Mouse (Mus musculus): Measurements from ENCODE around the gene 1810013L24Rik. TPM values are rescaled to one million over a fixed set of nuclear protein-coding genes. Genes with fewer than 3 reads are reported as not detected.
"Not testable (repeated sequence)": the region's sequence is repeated elsewhere in the genome, so short reads cannot be mapped to it uniquely, and the experiment has no call there.

1810013L24Rik gene
- polyA plus RNA-seq, 1 experiment, result 46.6 TPM

DNA sequence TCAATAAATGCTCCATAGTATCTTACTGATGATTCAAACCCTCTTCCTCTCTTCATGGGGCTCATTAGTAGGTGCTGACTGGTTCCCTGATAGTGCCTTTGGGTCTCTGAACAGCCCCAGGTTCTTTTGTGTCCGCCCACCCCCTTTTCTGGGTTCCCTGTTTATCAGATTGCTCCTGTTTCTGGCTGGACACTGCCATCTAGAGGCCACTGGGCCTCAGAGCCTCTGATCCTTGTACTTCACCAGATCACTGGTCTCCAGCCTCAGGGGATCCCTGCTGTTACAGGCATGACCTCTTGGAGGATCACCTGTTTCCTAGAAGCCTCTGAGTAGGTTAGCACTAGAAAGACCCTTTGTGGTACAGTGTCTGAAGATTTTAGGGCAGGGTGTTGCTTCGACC is 39.8 kb downstream of the 1810013L24Rik start:
- H3K4me3 ChIP-seq (ENCODE audit: control insufficient read depth, low read depth, low read length), result no peak overlapping the region
- H3K36me3 ChIP-seq (ENCODE audit: control insufficient read depth, insufficient read depth, low read length), result no peaks in the 10 kb centered on the region
- H3K27me3 ChIP-seq (ENCODE audit: control insufficient read depth, insufficient read depth, low read length), result no peaks in the 10 kb centered on the region
- H3K4me1 ChIP-seq (ENCODE audit: control insufficient read depth, insufficient read depth, low read length), result no peaks in the 10 kb centered on the region
- peak; percentile 49; the same call in 1 of the 2 replicates for TF ChIP-seq CTCF (IDR thresholded peaks at IDR 0.05; ENCODE audit: control insufficient read depth, insufficient read depth, insufficient replicate concordance, low read depth, low read length)
- no peak for TF ChIP-seq POLR2A (IDR thresholded peaks at IDR 0.05; ENCODE audit: control insufficient read depth, low read depth, low read length)
- no peak overlapping the region for H3K27ac ChIP-seq (ENCODE audit: control insufficient read depth, insufficient read depth, low read depth, low read length)

DNA sequence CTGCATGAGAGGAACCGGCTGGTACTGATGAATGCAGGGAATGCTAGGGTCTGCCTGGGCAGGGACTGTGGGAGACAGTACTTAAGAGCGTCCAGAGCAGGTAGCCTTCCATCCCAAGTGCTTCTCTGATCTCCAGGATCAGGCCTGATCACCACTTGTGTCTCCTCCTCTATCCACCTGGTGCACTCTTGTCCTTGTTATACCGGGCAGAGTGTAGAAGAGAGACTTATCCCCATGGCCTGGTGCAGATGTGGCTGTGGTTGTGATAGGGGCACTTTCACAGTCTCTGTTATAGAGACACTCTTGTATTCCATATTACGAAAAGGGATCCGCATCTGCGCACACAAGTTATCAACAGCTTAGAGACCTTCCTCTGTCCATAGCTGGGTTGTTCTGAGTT is 41.5 kb downstream of the 1810013L24Rik start:
- H3K4me1 ChIP-seq (ENCODE audit: control insufficient read depth, insufficient read depth, low read length), result no peaks in the 10 kb centered on the region
- H3K27me3 ChIP-seq (ENCODE audit: control insufficient read depth, insufficient read depth, low read length), result no peaks in the 10 kb centered on the region
- H3K27ac ChIP-seq (ENCODE audit: control insufficient read depth, insufficient read depth, low read depth, low read length), result no peak overlapping the region
- TF ChIP-seq POLR2A (IDR thresholded peaks at IDR 0.05; ENCODE audit: control insufficient read depth, low read depth, low read length) (no peak), CTCF (IDR thresholded peaks at IDR 0.05; ENCODE audit: control insufficient read depth, insufficient read depth, insufficient replicate concordance, low read depth, low read length) (no peak)
- no peaks in the 10 kb centered on the region for H3K36me3 ChIP-seq (ENCODE audit: control insufficient read depth, insufficient read depth, low read length)
- no peak overlapping the region for H3K4me3 ChIP-seq (ENCODE audit: control insufficient read depth, low read depth, low read length)

DNA sequence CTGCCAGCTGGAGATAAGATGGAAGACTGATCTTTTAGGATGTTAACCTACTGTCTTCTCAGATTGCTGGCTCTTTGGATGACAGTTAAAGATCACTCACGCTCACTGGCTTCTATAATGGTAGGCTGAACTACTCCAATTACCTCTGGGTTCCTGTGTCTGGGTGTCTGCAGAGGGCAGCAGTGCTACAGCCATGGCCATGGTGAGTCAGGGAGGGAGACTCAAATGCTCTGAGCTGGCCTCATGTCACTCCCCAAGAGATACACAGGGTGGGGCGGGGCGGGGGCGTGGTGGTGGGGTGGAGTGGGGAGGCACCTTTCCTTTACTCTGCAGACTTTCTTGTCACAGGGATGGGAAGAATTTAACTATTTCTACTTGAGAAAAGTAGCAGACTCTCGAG is 42.1 kb downstream of the 1810013L24Rik start:
- no peak overlapping the region for H3K4me3 ChIP-seq (ENCODE audit: control insufficient read depth, low read depth, low read length)
- no peak overlapping the region for H3K27ac ChIP-seq (ENCODE audit: control insufficient read depth, insufficient read depth, low read depth, low read length)
- no peaks in the 10 kb centered on the region for H3K27me3 ChIP-seq (ENCODE audit: control insufficient read depth, insufficient read depth, low read length)
- H3K4me1 ChIP-seq (ENCODE audit: control insufficient read depth, insufficient read depth, low read length), result no peaks in the 10 kb centered on the region
- H3K36me3 ChIP-seq (ENCODE audit: control insufficient read depth, insufficient read depth, low read length), result no peaks in the 10 kb centered on the region
- no peak; the same call in 1 of the 2 replicates for TF ChIP-seq CTCF (IDR thresholded peaks at IDR 0.05; ENCODE audit: control insufficient read depth, insufficient read depth, insufficient replicate concordance, low read depth, low read length)
- no peak for TF ChIP-seq POLR2A (IDR thresholded peaks at IDR 0.05; ENCODE audit: control insufficient read depth, low read depth, low read length)

DNA sequence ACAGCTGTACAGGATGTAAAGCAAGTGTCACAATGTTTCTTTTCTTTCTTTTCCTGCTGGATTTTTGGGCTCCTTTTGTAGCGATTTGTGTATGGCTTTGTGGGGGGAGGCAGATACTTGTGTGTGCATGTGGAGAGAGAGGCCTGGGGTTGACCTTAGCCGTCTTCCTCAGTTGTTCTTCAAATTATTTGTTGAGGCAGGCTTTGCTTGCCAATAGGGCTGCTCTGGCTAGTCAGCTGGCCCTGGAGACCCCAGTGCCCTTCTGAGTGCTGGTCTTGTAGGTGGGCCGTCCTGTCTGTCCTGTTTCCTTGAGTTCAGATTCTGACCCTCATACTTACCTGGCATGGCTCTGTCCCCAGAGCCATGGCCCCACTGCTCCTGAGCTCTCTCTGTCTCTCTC is 42.6 kb downstream of the 1810013L24Rik start:
- H3K36me3 ChIP-seq (ENCODE audit: control insufficient read depth, insufficient read depth, low read length), result no peaks in the 10 kb centered on the region

DNA sequence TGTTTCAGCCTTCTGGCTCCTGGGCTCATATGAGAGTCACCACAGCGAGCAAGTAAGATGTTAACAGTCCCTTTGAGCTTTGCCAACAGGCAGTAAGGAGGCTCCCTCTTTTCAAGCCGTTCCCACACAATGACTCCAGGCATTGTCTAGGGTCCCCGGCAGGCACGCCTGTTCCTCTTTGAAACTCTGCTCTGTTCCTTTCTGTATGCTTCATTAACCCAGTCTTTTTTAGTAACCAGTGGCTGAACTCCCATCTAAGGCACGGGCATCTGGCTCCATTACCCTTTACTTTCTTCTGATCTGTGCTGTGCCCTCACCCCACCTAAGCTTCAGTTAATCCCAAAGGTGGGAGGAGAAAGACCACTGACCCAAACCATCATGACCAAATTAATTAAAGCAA is 50.2 kb downstream of the 1810013L24Rik start:
- TF ChIP-seq CTCF (IDR thresholded peaks at IDR 0.05; ENCODE audit: control insufficient read depth, insufficient read depth, insufficient replicate concordance, low read depth, low read length) (no peak), POLR2A (IDR thresholded peaks at IDR 0.05; ENCODE audit: control insufficient read depth, low read depth, low read length) (no peak)
- H3K4me1 ChIP-seq (ENCODE audit: control insufficient read depth, insufficient read depth, low read length), result no peaks in the 10 kb centered on the region; the same call in 1 of the 2 replicates
- no peaks in the 10 kb centered on the region for H3K27me3 ChIP-seq (ENCODE audit: control insufficient read depth, insufficient read depth, low read length)
- H3K36me3 ChIP-seq (ENCODE audit: control insufficient read depth, insufficient read depth, low read length), result no peaks in the 10 kb centered on the region
- H3K27ac ChIP-seq (ENCODE audit: control insufficient read depth, insufficient read depth, low read depth, low read length), result no peak overlapping the region
- no peak overlapping the region for H3K4me3 ChIP-seq (ENCODE audit: control insufficient read depth, low read depth, low read length)

More for the DNA sequence above, 42.6 kb downstream of the 1810013L24Rik start:
- no peak for TF ChIP-seq CTCF (IDR thresholded peaks at IDR 0.05; ENCODE audit: control insufficient read depth, insufficient read depth, insufficient replicate concordance, low read depth, low read length)
- TF ChIP-seq POLR2A (IDR thresholded peaks at IDR 0.05; ENCODE audit: control insufficient read depth, low read depth, low read length), result no peak
- Histone ChIP-seq H3K27ac (ENCODE audit: control insufficient read depth, insufficient read depth, low read depth, low read length) (no peak overlapping the region), H3K4me1 (ENCODE audit: control insufficient read depth, insufficient read depth, low read length) (no peaks in the 10 kb centered on the region), H3K4me3 (ENCODE audit: control insufficient read depth, low read depth, low read length) (no peak overlapping the region), H3K27me3 (ENCODE audit: control insufficient read depth, insufficient read depth, low read length) (no peaks in the 10 kb centered on the region)

DNA sequence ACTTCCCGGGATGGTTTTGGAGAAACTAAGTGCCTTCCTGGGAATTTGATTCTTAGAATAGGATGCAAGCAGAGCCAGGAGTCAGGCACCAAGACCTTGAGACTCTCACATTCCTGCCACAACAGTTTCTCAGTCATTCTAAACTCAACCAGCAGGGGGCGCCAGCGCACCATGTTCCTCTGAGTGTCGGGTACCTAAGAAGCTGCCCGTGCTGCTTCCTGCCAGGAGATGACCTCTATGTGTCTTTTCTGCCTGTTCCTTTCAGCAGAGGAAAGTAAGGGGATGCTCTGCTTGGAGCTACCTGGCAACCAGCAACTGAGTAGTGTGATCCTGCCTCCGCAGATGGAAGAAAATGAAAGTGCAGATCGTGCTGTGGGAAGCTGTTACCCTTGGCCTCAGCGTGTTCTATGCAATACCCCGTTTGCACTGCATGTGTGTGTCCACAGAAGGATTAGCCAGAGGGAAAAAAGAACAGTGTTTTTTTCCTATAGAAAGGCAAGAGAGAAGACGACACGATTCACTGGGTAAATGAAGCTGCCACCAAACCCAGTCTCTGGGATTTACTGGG is 53.9 kb downstream of the 1810013L24Rik start:
- Histone ChIP-seq H3K4me3 (ENCODE audit: control insufficient read depth, low read depth, low read length) (peak overlapping the region; percentile 57), H3K4me1 (ENCODE audit: control insufficient read depth, insufficient read depth, low read length) (no peaks in the 10 kb centered on the region; the same call in 1 of the 2 replicates), H3K27ac (ENCODE audit: control insufficient read depth, insufficient read depth, low read depth, low read length) (no peak overlapping the region), H3K27me3 (ENCODE audit: control insufficient read depth, insufficient read depth, low read length) (no peaks in the 10 kb centered on the region), H3K36me3 (ENCODE audit: control insufficient read depth, insufficient read depth, low read length) (no peaks in the 10 kb centered on the region)
- TF ChIP-seq POLR2A (IDR thresholded peaks at IDR 0.05; ENCODE audit: control insufficient read depth, low read depth, low read length) (no peak), CTCF (IDR thresholded peaks at IDR 0.05; ENCODE audit: control insufficient read depth, insufficient read depth, insufficient replicate concordance, low read depth, low read length) (peak; percentile 98)

DNA sequence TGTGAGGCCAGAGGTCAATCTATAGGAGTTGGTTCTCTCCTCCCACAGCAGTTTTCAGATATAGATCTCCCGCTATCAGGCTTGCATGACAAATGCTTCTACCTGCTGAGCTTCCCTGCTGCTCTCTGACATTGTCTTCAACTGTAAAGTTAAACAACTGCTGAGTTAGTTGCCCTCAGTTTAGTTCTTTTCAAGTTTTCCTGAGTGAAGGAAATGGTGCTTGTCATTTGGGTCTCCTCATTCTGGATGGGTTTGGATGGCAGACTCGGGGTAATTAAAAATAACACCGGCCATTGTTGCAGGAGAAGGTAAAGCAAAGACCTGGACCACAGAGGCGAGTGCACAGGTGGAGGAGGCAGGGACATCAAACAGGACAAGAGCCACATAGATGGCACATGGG is 64.3 kb downstream of the 1810013L24Rik start:
- not testable (repeated sequence) for H3K4me3 ChIP-seq (ENCODE audit: control insufficient read depth, low read depth, low read length); H3K27ac ChIP-seq (ENCODE audit: control insufficient read depth, insufficient read depth, low read depth, low read length); H3K27me3 ChIP-seq (ENCODE audit: control insufficient read depth, insufficient read depth, low read length); H3K4me1 ChIP-seq (ENCODE audit: control insufficient read depth, insufficient read depth, low read length); H3K36me3 ChIP-seq (ENCODE audit: control insufficient read depth, insufficient read depth, low read length)

DNA sequence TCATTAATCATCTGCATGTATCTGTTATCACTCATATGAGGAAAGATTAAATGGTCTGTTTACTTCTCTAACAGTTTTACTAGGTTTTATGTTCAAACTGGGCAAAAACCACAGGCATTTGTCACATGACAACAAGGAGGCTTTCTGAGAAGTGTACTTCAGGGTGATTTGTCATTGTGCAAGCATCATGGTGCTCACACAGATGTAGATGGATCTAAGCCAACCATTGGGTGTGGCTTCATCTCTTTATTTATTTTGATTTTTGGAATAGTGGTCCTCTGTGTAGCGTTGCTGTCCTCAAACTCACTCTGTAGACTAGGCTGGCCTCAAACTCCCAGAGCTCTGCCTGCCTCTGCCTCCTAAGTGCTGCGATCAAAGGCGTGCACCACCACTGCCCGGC is 65.4 kb downstream of the 1810013L24Rik start:
- Histone ChIP-seq H3K4me1 (ENCODE audit: control insufficient read depth, insufficient read depth, low read length) (no peaks in the 10 kb centered on the region), H3K27ac (ENCODE audit: control insufficient read depth, insufficient read depth, low read depth, low read length) (no peak overlapping the region), H3K27me3 (ENCODE audit: control insufficient read depth, insufficient read depth, low read length) (no peaks in the 10 kb centered on the region)

DNA sequence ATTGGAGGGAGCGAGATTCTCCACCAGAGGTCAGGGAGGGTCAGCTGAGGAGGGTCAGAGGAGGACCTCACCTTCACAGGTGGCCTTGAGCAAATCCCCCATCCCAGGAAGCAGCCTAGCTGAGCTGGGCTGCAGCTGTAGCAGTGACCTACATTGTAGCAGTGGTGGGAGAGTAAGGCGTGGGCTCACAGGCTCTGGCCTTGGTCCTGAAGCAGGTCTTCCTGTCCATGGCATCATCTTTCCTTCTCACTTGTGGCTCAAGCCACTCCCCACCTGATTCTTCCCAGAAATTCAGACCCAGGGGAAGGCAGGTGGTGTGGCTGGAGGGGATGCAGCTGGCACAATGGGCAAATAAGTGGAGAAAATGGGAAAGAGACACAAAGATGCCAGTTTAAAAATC is 76.2 kb downstream of the 1810013L24Rik start:
- H3K27me3 ChIP-seq (ENCODE audit: control insufficient read depth, insufficient read depth, low read length); H3K4me1 ChIP-seq (ENCODE audit: control insufficient read depth, insufficient read depth, low read length); H3K27ac ChIP-seq (ENCODE audit: control insufficient read depth, insufficient read depth, low read depth, low read length); H3K36me3 ChIP-seq (ENCODE audit: control insufficient read depth, insufficient read depth, low read length); H3K4me3 ChIP-seq (ENCODE audit: control insufficient read depth, low read depth, low read length): not testable (repeated sequence)

More for the DNA sequence above, 65.4 kb downstream of the 1810013L24Rik start:
- H3K4me3 ChIP-seq (ENCODE audit: control insufficient read depth, low read depth, low read length), result no peak overlapping the region
- no peaks in the 10 kb centered on the region for H3K36me3 ChIP-seq (ENCODE audit: control insufficient read depth, insufficient read depth, low read length)
- TF ChIP-seq POLR2A (IDR thresholded peaks at IDR 0.05; ENCODE audit: control insufficient read depth, low read depth, low read length) (no peak), CTCF (IDR thresholded peaks at IDR 0.05; ENCODE audit: control insufficient read depth, insufficient read depth, insufficient replicate concordance, low read depth, low read length) (no peak)

All from testis, adult 2 months (tissue).